Mouse (Mus musculus) heart, postnatal 0 days (tissue): ENCODE results near the gene Il12b. TPM values are rescaled to one million over a fixed set of nuclear protein-coding genes. Genes with fewer than 3 reads are reported as not detected.

Source experiments
- ATAC-seq: fragments of 200-750 bp; cut with Nextera tagmentation; 2 replicates; pipeline ENCODE4 v1.8.0; 2017; ENCODE audit warnings: low read depth, moderate number of reproducible peaks, moderate library complexity; ENCODE audit not compliant: insufficient read depth
- DNase-seq: peaks from one replicate; pipeline ENCODE4 v3.0.0-alpha.2; 2016; ENCODE audit warnings: low spot score
- H3K27ac ChIP-seq: fragments of 300-500 bp; sonication (generic); 2 replicates; pipeline ENCODE4 v1.5.1; 2014; ENCODE audit warnings: low read depth, mild to moderate bottlenecking
- H3K27me3 ChIP-seq: fragments of 300-500 bp; sonication (generic); 2 replicates; pipeline ENCODE4 v1.6.1; 2014; ENCODE audit warnings: low read length, mixed read lengths; ENCODE audit not compliant: control insufficient read depth, insufficient read depth
- H3K36me3 ChIP-seq: fragments of 300-500 bp; sonication (generic); replicated peaks from 2 replicates; pipeline ENCODE4 v1.6.1; 2014; ENCODE audit warnings: low read length, mixed read lengths; ENCODE audit not compliant: control insufficient read depth, insufficient read depth
- H3K4me1 ChIP-seq: fragments of 300-500 bp; sonication (generic); 2 replicates; pipeline ENCODE4 v1.6.1; 2014; ENCODE audit warnings: antibody characterized with exemption; ENCODE audit not compliant: control insufficient read depth, insufficient read depth
- H3K4me2 ChIP-seq: fragments of 300-500 bp; sonication (generic); 2 replicates; pipeline ENCODE4 v1.6.1; 2014; ENCODE audit warnings: low read depth, mild to moderate bottlenecking, low read length, moderate library complexity
- H3K4me3 ChIP-seq: fragments of 300-500 bp; sonication (generic); 2 replicates; pipeline ENCODE4 v1.5.1; 2014; ENCODE audit warnings: low read depth, low read length
- H3K9ac ChIP-seq: fragments of 300-500 bp; sonication (generic); replicated peaks from 2 replicates; pipeline ENCODE4 v1.6.1; 2014; ENCODE audit warnings: low read depth, low read length, mixed read lengths
- H3K9me3 ChIP-seq: fragments of 300-500 bp; sonication (generic); replicated peaks from 2 replicates; pipeline ENCODE4 v1.6.1; 2016; ENCODE audit warnings: low read length; ENCODE audit not compliant: control insufficient read depth
- CTCF ChIP-seq: IDR thresholded peaks from 2 replicates; pipeline ENCODE4 v1.5.1; 2016; ENCODE audit warnings: antibody characterized with exemption, control low read depth, low read depth
- EP300 ChIP-seq: IDR thresholded peaks from 2 replicates; pipeline ENCODE4 v1.6.1; 2016; ENCODE audit warnings: antibody characterized with exemption, low read depth
- WGBS: fragments of 180-500 bp; shearing (Covaris S2); extraction: QIAGEN DNeasy Blood & Tissue Kit; methylation state at CpG from one replicate; pipeline ENCODE4 v1.1.7; 2014; 5-methylcytosine and 5-hydroxymethylcytosine counted together
- polyA plus RNA-seq: library from polyadenylated mRNA; unstranded; fragments of >200 nt; fragmentation: Nextera tagmentation; extraction: Ambion mirVana; gene quantifications from 2 replicates; pipeline ENCODE4 v1.2.1, GENCODE M21; 2015
- total RNA-seq: library from RNA; depleted of rRNA; stranded (reverse); fragments of >200 nt; gene quantifications from 2 replicates; pipeline ENCODE4 v1.2.3, GENCODE M21; 2014; ENCODE audit warnings: low replicate concordance

The Il12b gene
- total and polyA plus RNA-seq, 2 experiments from 2014 or later, result not detected

GRCm38 (mm10) chr11:44393101-44393810 is 6.6 kb upstream of the Il12b start:
- Histone ChIP-seq H3K4me2 (no peak overlapping the region), H3K27ac (no peak overlapping the region), H3K36me3 (no peaks in the 10 kb centered on the region), H3K4me1 (no peaks in the 10 kb centered on the region), H3K9me3 (no peaks in the 10 kb centered on the region), H3K27me3 (no peaks in the 10 kb centered on the region), H3K9ac (no peak overlapping the region), H3K4me3 (no peak overlapping the region)
- TF ChIP-seq CTCF, result no peak
- TF ChIP-seq EP300, result no peak
- ATAC-seq, result no peak
- WGBS, result 80% methylated on average over 8 of the region's 8 CpGs
- DNase-seq, result no peak

- ATAC-seq (no peak), DNase-seq (no peak)
- no peak for TF ChIP-seq EP300
- TF ChIP-seq CTCF, result no peak
- no peaks in the 10 kb centered on the region for H3K27me3 ChIP-seq
- H3K27ac ChIP-seq, result no peak overlapping the region
- H3K4me3 ChIP-seq, result no peak overlapping the region
- no peaks in the 10 kb centered on the region for H3K9me3 ChIP-seq
- no peaks in the 10 kb centered on the region for H3K4me1 ChIP-seq
- 74% methylated on average over 4 of the region's 4 CpGs for WGBS
- H3K4me2 ChIP-seq, result no peak overlapping the region
- H3K36me3 ChIP-seq, result no peaks in the 10 kb centered on the region
- H3K9ac ChIP-seq, result no peak overlapping the region
These were observed 4.5 kb upstream of the Il12b start for GRCm38 (mm10) chr11:44395401-44395800.

- ATAC-seq (no peak), DNase-seq (no peak)
- Histone ChIP-seq H3K4me2 (no peak overlapping the region), H3K9me3 (no peaks in the 10 kb centered on the region), H3K9ac (no peak overlapping the region), H3K4me1 (peaks cover 12% of the 10 kb centered on the region; the same call in 1 of the 2 replicates), H3K4me3 (no peak overlapping the region), H3K36me3 (no peaks in the 10 kb centered on the region), H3K27me3 (no peaks in the 10 kb centered on the region), H3K27ac (no peak overlapping the region)
- 43% methylated on average over 3 of the region's 3 CpGs for WGBS
- TF ChIP-seq CTCF (no peak), EP300 (no peak)
These were observed 2.3 kb upstream of the Il12b start for GRCm38 (mm10) chr11:44397551-44397950.

- Histone ChIP-seq H3K4me3 (no peak overlapping the region), H3K4me1 (peaks cover 12% of the 10 kb centered on the region; the same call in 1 of the 2 replicates), H3K9ac (no peak overlapping the region), H3K27ac (no peak overlapping the region), H3K4me2 (peak overlapping the region; percentile 52; the same call in 1 of the 2 replicates), H3K27me3 (no peaks in the 10 kb centered on the region), H3K9me3 (no peaks in the 10 kb centered on the region), H3K36me3 (no peaks in the 10 kb centered on the region)
- no peak for TF ChIP-seq CTCF
- TF ChIP-seq EP300, result no peak
- WGBS, result 69% methylated on average over 6 of the region's 6 CpGs
- DNase-seq (no peak), ATAC-seq (no peak)
These were observed 1.5 kb upstream of the Il12b start for GRCm38 (mm10) chr11:44398356-44398755.

- H3K4me2 ChIP-seq, result peak overlapping the region; percentile 52
- ATAC-seq, result peak; percentile 60
- no peaks in the 10 kb centered on the region for H3K9me3 ChIP-seq
- H3K9ac ChIP-seq, result no peak overlapping the region
- WGBS, result 6% methylated on average over 20 of the region's 20 CpGs
- peaks cover 12% of the 10 kb centered on the region; the same call in 1 of the 2 replicates for H3K4me1 ChIP-seq
- no peak overlapping the region for H3K27ac ChIP-seq
- no peaks in the 10 kb centered on the region for H3K27me3 ChIP-seq
- H3K4me3 ChIP-seq, result peak overlapping the region; percentile 17
- TF ChIP-seq CTCF, result peak; percentile 71
- no peak for TF ChIP-seq EP300
- peak; percentile 66 for DNase-seq
- H3K36me3 ChIP-seq, result no peaks in the 10 kb centered on the region
These were observed 1.1 kb upstream of the Il12b start for GRCm38 (mm10) chr11:44398782-44399225.
